Mouse (Mus musculus) fat pad, adult 2 months (tissue): ENCODE data around the gene Rere.

Experiments used
- DNase-seq: peaks from one replicate; pipeline ENCODE4 v3.0.0-alpha.2; 2011; ENCODE audit warnings: low read depth, low spot score; ENCODE audit errors: extremely low read depth

The Rere gene

DNA sequence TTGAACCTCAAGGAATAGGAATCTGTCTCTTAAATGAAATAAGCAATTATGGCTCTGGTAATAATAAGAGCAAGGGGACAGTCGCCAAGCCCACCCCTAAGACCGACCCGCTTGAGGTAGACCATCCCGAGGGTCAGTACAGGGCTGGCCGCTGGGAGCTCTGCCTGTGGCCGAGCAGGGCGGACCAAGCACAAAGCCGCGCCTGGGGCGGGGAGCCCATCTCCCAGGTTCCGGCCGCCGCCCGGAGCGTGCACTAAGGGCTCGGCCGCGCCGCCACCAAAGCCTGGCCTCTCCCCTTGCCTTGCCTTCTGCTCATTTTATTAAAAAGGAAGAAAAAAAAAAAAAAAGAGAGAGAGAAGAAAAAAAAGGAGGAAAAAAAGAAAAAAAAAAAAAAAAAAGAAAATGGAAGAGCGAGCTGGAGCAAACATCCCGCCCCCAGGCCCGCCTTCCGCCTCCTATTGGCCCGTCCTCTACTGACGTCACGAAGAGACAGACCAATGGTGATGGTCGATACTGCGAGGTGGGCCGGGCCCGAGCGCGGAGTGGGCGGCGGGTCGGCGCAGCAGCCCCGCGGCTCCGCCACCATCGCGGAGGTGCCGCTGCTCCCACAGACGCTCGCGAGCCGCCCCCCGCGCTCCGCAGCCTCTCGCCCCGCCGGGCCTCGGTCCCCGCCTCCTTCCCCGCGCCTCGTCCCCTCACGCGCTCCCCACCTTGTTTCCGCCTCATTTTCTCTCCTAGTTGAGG, at the start of gene Rere:
Gene Rere, plus strand, starts transcription at position 629 of the 744 bp plus-strand sequence.
- DNase-seq: no peak

DNA sequence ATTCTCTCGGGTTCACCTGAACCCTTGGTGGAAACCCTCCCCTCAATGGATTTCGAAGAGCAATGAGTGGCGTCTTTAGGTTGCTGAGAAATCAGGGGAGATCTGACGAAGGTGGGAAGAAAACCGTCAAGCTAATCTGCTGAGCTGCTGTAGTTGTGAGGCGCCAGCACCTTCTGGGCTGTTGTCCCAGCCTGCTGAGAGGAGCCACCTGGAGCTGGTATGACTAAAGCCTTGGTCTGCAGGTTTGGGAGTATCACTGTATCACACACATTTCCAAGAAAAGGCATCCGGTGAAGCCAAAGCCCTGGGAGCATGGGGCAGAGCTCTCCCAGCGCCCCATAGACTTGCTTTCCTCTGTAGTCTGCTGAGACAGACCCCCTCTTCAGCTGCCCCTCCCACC, 49.6 kb upstream of the Rere start:
- no peak for DNase-seq

DNA sequence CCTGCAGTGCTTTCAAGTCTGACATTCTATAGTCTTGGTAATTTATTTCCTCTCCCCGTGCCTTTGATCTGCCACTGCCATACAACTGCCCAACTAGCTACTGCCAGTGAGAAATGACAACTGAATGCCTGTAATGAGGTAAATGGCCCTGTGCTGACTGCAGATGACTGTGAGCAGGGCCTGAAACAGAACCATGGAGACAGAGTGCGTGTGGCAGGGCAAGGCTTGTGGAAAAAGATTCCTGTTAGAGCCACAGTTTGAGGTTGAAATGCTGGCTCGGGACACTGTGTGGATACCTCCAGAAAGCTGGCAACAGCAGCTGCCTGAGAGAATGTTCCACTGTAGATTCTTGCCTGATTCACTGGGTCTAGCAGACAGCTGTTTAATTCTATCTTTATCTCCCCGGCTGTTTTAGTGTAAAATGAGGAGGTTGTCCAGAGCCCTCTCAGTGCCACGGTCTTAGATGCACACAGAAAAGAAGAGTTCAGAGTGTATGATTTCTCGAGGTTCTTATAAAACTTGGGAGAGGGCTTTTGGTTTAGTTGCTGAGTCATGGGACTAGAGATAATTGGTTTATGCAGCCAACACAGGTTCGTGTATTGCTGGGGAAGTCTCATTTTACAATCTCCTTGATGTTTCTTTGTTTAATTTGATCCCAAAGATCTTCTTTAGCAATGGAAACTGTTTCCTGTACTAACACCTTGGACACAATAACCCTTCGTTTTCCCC, 46.7 kb upstream of the Rere start:
- DNase-seq: no peak

DNA sequence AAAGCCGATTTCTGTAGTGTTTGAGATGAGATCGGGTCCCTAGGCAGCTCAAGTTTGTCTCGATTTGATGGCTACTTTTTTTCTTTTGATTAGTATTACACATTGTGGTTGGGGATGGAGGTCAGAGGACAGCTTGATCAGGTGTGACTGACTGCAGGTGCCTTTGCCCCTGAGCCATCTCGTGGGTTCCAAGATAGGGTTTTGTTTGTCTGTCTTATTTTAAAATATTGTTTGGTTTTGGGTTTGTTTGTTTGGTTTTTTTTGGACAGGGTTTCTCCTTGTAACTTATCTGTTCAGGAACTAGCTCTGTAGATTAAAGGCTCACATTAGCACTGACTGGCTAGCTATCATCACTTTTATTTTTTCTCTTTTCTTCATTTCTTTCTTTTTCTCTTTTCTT, 45.9 kb upstream of the Rere start:
- DNase-seq: no peak

DNA sequence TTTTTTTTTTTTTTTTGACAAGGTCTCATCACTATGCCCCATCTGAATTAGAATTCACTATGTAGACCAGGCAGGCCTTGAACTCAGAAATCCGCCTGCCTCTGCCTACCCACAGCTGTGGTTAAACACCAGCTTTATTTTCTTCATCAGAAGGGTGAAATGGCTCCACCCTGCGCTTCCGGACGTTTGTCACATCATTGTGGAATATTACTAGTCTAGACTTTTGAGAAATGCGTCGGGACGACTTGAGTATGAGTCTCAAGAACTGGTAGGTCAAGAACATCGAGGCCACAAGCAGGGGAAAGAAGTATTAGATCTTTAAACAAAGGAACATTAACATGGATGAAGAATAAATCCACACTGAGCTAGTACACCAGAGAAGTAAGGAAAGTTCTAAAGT, 45.4 kb upstream of the Rere start:
- no peak for DNase-seq

DNA sequence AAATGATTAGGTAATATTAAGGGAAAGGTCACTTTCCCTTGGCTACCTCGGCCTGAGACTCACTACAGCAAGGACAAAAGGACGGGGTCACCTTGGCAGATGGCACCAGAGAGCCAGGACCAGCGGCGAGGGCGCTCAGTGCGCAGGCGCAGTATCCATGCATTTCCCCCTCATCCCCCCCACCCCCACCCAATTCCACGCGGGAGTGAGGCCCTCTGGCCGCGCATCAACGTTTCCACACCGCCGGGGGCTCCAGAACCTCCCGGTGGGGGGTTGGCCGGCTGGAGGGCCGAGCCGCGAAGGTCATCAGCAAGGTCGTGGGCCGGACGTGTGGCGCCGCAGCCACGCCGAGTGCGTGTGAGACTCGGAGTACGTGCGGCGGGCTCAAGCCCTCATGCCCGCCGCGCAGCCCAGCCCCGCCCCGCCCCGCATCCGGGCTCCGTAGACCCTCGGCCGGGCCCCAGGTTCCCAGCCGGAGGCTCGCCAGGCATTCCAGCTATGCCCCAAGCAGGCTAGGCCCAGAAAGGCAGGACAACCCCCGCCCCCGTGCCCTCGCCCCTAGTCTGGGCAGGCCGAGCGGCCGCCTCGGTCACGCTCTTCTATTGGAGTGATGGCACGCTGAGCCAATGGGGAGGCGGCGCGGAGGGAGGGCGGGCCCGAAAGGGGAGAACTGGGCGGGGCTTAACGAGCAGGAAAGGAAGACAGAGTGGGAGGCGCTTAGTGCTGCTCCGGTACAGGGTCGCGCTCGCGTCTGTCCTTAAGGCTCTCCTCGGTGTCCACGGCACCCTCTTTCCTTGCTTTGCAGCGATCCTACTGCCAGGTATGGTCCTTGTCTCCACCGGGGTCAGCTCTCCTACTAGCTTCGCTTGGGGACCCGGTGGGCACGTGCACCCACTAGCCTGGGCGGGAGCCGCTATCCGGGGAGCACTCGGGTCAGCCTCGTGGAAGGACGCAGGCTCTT, 44.6 kb upstream of the Rere start, which contains the start of gene Eno1:
Gene Eno1, plus strand, starts transcription at position 201 of the 961 bp plus-strand sequence.
- no peak for DNase-seq

DNA sequence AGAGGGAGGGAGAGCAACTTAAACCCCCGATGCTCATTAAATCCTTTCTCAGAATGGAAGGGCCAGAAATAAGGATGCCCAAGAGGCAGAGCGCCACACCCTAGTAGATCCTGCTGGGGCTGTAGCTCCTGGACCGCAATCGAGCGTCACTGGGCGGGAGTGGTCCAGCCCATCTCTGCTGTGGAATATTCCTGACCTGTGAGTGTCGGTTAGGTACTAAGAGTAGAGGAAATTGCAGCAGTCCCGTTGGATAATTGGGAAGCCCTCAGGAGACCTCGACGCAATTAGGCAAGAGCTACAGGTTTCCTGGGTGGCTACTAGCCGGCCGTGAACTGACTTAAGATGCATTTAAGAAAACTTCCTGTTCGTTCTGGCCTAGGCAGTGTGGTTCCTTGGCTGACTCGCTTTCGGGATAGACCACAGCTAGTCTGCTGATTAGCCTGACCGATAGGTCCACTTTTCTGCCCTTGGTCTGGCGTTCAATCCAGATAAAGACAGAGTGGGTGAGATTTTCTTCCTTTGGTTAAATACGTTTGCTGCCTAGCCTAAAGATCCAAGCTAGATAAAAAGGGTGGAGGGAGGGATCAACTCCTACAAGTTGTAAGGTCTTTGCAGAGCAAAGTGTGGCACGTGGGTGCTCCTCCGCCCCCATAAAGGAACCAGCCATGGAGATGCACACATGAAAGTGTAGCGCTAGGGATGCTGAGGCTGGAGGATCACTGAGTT, 43.6 kb upstream of the Rere start:
- DNase-seq: no peak

DNA sequence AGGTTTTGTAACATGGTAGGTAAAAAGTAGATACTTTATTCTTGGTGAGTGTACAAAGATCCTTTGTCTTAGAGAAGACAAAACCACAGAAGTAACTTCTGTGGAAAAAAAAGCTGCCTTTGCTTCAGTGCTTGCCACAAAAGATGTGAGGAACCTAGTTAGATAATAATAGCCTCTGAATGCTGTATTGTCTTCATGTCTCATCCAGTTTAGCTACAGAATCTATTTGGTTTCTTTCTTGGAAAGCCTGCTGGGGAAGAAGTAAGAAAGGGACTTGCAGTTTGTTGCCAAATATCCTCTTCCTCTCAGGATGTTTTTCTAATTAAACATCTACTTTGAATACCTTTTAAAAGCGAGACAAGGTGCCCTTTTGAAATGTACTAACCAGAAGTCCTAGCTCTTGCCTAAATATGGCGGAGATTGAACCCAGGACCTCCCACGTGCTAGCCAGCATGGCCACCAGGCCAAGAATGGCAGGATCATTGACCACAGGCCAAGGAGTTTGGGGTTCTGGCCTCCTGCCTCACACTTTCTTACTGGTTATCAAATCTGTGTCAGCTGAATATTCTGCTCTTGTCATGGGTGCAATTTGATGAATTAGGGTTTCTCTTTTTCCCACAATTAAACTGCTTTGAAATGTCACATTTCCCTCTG, 42.9 kb upstream of the Rere start:
- DNase-seq: no peak

DNA sequence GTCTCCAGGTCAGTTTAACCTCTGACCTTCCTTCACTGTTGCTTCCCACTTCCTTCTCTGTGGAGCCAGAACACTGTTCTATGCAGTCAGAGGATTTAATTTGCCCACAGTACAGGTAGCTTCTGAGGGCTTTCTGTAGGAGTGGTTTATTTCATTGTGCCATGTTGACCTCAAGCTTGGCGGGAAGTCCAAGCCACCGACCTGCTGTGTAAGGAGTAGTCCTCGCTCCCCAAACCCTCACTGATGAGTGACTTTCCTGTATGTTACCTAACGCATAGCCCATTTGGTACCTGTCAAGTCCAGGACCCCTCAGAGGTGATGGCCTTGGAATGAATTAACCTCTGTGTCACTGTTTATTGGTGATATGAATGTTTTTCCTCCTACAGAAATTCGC, 42.4 kb upstream of the Rere start:
- no peak for DNase-seq

DNA sequence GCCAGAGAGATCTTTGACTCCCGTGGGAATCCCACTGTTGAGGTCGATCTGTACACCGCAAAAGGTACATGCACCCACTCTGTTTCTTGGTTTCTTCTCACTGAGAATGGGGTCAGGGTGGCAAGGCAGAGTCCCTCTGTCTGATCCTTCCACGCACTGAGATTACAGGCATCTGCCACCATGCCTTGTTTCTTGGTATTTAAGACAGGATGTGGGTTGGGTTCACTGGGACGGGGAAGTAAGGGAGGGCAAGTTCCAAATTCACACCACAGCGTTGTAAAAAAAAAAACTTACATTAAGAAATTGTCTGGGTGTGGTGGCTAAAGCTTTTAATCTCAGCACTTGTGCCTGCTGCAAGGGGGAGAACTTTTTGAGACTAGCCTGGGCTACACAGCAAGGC, 41.9 kb upstream of the Rere start:
- no peak for DNase-seq

DNA sequence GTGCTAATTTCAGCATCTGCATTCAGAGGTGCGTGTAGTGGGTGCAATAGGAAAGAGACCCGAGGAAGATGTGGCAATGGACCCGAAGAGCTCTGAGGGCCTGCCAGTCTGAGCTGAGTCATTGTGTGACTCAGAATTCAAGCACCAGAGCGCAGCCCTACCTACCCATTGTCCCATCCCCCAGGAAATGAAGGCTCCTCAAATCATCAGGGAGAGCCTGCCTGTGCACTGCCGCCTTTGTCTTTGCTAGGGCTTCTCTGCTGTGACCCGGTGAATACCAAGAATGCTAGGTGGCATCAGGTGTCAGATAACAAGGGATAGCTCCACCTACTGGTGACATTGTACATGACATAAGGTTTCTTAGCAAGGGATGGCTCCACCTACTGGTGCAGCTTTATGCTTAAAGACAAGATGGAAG, 41.5 kb upstream of the Rere start:
- DNase-seq: peak; percentile 71

DNA sequence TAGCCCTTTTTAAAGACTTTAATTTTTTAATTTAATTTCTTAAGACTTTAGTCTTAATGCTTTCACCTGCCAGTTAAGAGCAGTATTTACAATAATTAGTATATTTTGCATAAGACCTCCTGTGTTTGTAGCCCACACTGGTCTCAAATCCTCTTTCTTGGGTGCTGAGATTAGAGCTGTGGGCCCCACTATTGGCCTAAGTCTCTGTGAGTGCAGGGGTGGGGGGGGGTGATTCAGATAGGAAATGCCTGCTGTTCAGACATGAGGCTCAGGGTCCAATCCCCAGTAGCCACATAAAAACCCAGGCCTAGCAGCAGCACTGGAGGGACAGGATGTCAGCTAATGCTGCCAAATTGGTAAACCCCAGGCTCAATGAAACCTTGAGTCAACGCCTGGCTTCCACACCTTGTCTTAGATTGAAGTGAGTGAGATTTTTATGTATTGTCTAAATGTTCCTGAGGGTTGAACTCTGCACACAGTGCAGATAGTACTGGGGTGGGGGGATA, 41.0 kb upstream of the Rere start:
- no peak for DNase-seq

DNA sequence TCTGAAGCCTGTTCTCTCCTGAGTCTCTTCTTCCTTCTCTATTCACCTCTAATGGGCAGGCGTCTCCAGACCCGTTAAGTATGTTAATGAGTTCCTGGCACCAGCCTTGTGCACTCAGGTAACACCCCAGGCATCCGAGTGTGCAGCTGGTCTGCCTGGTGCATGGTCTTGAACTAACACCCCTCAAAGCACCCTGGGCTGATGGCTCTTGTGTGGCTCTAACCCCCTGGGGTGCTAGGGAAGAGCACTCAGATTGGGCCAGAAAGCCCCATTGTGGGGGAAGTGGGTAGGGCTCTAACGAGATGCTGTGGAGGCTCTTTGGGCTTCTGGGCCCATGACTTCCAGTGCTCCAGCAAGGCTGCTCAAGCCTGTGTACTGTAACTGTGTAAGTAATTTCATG, 39.7 kb upstream of the Rere start:
- DNase-seq: no peak

DNA sequence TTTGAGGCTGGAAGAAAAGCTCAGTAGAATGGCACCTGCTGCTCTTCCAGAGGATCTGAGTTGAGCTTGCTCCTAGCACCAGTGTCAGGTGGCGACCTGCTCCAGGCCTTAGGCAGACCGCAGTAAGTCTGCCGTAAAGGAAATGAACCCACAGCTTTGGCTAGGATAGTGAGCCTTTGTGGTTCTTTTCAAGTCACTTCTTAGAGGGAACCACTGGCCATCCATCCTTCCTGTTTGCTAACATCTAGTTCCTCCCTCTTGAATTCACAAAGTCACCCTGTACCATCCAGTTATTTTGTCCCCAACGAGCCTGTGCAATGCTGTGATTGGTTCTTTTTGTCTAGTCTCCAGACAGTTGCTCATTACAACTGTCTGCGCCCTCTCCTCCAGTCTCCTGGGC, 38.7 kb upstream of the Rere start:
- no peak for DNase-seq

DNA sequence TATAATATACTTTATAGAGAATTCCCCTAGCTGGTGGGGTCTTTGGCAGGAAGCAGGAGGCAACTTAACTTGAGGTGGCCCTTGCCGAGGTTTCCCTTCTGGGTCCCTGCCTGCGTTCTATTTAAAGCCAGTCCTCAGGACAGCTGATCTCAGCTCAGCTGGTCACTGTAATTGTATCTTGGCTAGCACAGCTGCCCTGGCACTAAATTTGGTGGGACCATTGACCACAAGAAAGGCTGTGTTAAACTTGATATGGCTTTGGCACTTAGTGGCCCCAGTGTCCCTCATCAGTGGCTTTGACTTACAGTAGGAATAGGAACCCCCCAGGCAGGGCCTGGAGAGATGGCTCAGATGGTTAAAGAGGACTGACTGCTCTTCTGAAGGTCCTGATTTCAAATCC, 35.6 kb upstream of the Rere start:
- no peak for DNase-seq

DNA sequence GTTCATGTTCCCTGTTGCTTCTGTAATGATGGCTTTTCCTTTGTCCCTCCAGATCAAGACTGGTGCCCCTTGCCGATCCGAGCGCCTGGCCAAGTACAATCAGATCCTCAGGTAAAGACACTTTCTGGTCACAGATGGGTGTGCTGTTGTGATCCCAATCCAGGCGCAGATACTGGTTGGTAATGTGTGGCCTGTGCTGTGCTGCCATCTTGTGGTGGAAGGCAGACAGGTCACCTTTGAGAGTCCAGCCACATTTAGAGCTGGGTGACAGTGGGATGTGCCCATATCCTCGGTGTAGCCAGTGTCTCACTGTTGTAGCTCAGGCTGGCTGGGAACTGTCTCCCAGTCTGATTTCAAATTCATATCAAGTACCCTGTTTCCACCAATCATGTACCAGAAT, 33.4 kb upstream of the Rere start:
- DNase-seq: no peak

DNA sequence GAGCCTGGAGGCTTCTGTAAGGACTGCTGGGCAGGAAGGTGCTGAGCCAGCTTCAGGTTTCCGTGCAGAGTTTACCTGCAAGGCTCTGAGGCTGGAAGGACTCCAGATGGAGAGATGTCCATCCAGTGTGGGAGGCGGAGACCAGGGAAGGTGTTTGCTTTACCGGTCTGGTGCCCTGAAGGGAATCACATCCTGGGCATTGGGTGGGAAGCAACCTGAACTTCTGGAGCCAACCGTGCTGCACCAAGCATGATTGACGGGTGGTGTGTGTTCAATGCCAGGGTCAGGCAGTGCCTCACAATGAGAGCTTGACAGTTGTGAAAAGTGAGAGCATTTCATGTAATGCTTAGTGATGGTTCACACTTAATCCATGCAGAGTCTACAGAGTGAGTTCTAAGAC, 32.5 kb upstream of the Rere start:
- no peak for DNase-seq

DNA sequence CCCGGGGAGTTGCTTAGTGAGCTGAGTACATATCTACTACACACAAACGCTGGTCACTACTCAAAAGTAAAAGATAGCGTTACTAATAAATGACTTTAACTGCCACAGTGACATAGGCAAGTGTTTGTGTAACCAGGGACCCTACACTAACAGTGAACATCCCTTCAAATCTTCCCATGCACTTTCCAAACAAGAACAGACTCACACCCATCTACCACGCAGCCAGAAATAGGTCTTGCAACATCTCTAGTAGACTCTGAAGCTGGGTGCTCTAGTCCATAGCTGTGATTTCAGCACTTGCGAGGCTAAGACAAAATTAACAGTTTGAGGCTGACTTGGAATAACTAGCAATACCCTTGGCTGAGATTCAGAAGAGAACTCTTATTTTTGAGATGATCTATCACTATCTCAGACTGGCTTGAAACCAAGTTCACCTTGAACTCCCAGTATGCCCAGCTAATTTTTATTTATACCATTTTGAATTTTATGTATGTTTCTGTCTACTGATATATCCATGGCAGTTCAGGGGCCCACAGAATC, 31.6 kb upstream of the Rere start:
- no peak for DNase-seq

DNA sequence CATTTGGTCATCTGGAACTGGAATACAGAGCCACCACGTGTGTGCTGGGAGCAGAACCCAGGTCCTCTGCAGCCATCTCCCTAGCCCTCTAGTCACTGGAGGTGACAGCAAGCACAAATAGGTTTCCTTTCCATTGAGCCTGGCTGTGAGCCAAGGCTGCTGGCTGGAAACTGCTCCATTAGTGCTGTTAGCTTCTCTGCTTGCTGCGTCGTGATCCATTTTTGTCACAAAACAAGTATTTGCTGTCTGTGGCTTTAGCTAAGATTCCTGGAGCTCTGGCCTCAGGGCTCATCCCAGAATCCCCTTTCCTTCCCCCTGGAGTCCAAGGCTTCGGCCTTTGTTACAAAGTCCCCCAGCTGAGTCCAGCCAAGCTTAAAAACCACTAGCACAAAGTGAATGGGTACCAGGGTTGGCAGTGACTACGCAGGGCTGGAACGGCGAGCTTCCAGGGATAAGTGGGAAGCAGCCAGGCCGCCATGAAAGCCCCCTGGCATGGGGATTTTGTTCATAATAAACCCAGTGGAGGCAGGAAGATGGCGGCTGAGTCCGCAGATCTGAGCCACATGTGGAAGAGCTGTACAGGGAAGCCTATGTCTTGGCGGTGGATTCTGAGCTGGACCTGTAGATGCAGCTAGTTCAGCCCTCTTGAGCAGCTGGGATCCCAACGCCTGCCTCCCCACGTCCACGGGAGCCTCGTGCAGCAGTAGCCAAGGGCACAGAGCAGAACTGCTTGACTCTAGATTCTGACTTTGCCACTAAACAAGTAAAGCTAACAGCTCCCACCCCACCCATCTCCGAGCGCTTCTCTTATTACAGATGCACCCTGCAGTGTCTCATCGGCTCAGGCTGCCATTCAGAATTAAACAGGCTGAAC, 30.7 kb upstream of the Rere start:
- no peak for DNase-seq
